17 mouse cellular contexts compared by ENCODE assay signal in the genomic region with DNA sequence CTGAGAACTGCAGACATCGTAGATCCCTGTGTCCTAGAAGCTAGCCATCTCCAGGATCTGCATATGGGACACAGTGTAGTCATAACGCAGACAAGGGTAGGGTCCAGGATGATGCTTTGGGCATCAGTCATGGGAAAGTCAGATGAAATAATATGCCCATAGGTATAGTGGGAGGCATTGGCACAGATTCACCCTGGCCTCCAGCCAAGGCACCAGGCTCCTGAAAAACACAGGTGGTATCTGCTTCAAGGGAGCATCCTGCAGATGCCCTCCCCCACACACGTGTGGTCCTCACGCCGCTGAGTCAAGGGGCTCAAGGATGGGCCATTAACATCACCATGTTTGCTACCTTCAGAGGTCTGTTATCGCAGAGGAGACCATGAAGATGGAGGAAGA. TPM values are rescaled to one million over a fixed set of nuclear protein-coding genes. Genes with fewer than 3 reads are reported as not detected.
DNase-seq lines count a peak whose midpoint lies in the region; ATAC-seq and TF ChIP-seq lines count a peak whose summit lies in the region.
"Had no signal": no experiment of that assay in that cellular context is flagged by ENCODE, and none has a peak within 500 bp of the region (broad histone marks: within the 10 kb centered on the region; RNA-seq: fewer than 3 reads in every experiment).

No protein-coding gene starts in this region.

- H3K9me3 ChIP-seq in stomach, embryonic 16.5 days (replicated peaks; ENCODE audit: control insufficient read depth, low read length), result no peaks in the 10 kb centered on the region
- no peaks in the 10 kb centered on the region for H3K9me3 ChIP-seq in stomach, postnatal 0 days (ENCODE audit: control insufficient read depth, low read length)
- H3K9me3 ChIP-seq: forebrain, embryonic 12.5 days; heart, embryonic 15.5 days had no signal

- H3K27ac ChIP-seq in cerebellum, adult 2 months (ENCODE audit: insufficient read depth, low read length), result no peak overlapping the region
- no peak overlapping the region for H3K27ac ChIP-seq in stomach, embryonic 16.5 days (ENCODE audit: low read length)
- H3K27ac ChIP-seq in stomach, postnatal 0 days (replicated peaks), result no peak overlapping the region
- H3K27ac ChIP-seq: embryonic facial prominence, embryonic 13.5 days; forebrain, embryonic 12.5 days; heart, adult 2 months; hindbrain, embryonic 10.5 days; hindbrain, embryonic 14.5 days had no signal

- H3K27me3 ChIP-seq in cerebellum, adult 2 months (ENCODE audit: control insufficient read depth, insufficient read depth, low read length), result no peaks in the 10 kb centered on the region
- H3K27me3 ChIP-seq in stomach, embryonic 16.5 days (ENCODE audit: control insufficient read depth, insufficient read depth, low read length), result no peaks in the 10 kb centered on the region
- no peaks in the 10 kb centered on the region for H3K27me3 ChIP-seq in stomach, postnatal 0 days (ENCODE audit: control insufficient read depth, insufficient read depth, low read length)
- H3K27me3 ChIP-seq: embryonic facial prominence, embryonic 13.5 days; forebrain, embryonic 12.5 days; heart, embryonic 15.5 days had no signal

- H3K4me1 ChIP-seq in cerebellum, adult 2 months (ENCODE audit: control insufficient read depth, insufficient read depth, low read length), result peaks cover 38% of the 10 kb centered on the region
- no peaks in the 10 kb centered on the region for H3K4me1 ChIP-seq in stomach, embryonic 16.5 days (ENCODE audit: control insufficient read depth, insufficient read depth, low read length)
- H3K4me1 ChIP-seq in stomach, postnatal 0 days (replicated peaks; ENCODE audit: control insufficient read depth, insufficient read depth), result no peaks in the 10 kb centered on the region
- H3K4me1 ChIP-seq: forebrain, embryonic 12.5 days; hindbrain, embryonic 10.5 days had no signal

- no peak for TF ChIP-seq CTCF in cerebellum, adult 2 months (IDR thresholded peaks at IDR 0.05; ENCODE audit: borderline replicate concordance, insufficient read depth, low read depth, low read length)
- no peak for TF ChIP-seq CTCF in stomach, postnatal 0 days (IDR thresholded peaks at IDR 0.05; ENCODE audit: low read depth)

- 0 out of 2 replicates have a peak, but pooled peaks have one; percentile 5 for ATAC-seq in stomach, embryonic 16.5 days (ENCODE audit: insufficient read depth, low FRiP score)
- ATAC-seq in stomach, postnatal 0 days (ENCODE audit: low FRiP score, low TSS enrichment), result no peak
- ATAC-seq: forebrain, embryonic 16.5 days had no signal

- H3K4me3 ChIP-seq in cerebellum, adult 2 months (replicated peaks; ENCODE audit: insufficient read depth, low read depth, low read length), result no peak overlapping the region
- no peak overlapping the region for H3K4me3 ChIP-seq in stomach, embryonic 16.5 days (replicated peaks; ENCODE audit: low read length)
- no peak overlapping the region for H3K4me3 ChIP-seq in stomach, postnatal 0 days (ENCODE audit: low read depth, low read length)
- H3K4me3 ChIP-seq: embryonic facial prominence, embryonic 13.5 days; forebrain, embryonic 12.5 days; heart, adult 2 months; heart, embryonic 15.5 days; hindbrain, embryonic 10.5 days had no signal

- TF ChIP-seq POLR2A in cerebellum, adult 2 months (IDR thresholded peaks at IDR 0.05; ENCODE audit: borderline replicate concordance, insufficient read depth, low read length), result no peak

- DNase-seq in cerebellum, postnatal 25 days, result peak; percentile 19 to 41
- DNase-seq in cerebellum, adult 2 months, result no peak
- peak; percentile 37 for DNase-seq in kidney, postnatal 10 days
- DNase-seq in kidney, postnatal 14 days, result no peak
- DNase-seq in stomach, postnatal 0 days (ENCODE audit: low spot score), result no peak
- DNase-seq: cerebellum, adult 8-10 months; gastrocnemius, postnatal 10 days; heart, adult 2 months; heart, postnatal 14 days had no signal

- WGBS in cerebellum, adult 2 months, result 70% methylated on average over 6 of the region's 6 CpGs
- 85% methylated on average over 6 of the region's 6 CpGs for WGBS in stomach, embryonic 16.5 days
- 86% methylated on average over 6 of the region's 6 CpGs for WGBS in stomach, postnatal 0 days

- no peaks in the 10 kb centered on the region for H3K36me3 ChIP-seq in stomach, embryonic 16.5 days (ENCODE audit: control insufficient read depth, insufficient read depth, low read length)
- no peaks in the 10 kb centered on the region for H3K36me3 ChIP-seq in stomach, postnatal 0 days (ENCODE audit: control insufficient read depth, insufficient read depth, low read length)
- H3K36me3 ChIP-seq: forebrain, embryonic 12.5 days; heart, embryonic 15.5 days; hindbrain, embryonic 10.5 days had no signal

- H3K9ac ChIP-seq in stomach, embryonic 16.5 days (ENCODE audit: low read length), result no peak overlapping the region
- no peak overlapping the region for H3K9ac ChIP-seq in stomach, postnatal 0 days (ENCODE audit: low read length)
- H3K9ac ChIP-seq: embryonic facial prominence, embryonic 13.5 days; forebrain, embryonic 12.5 days; heart, embryonic 15.5 days; hindbrain, embryonic 14.5 days had no signal

- no peak for TF ChIP-seq EP300 in stomach, postnatal 0 days (optimal IDR thresholded peaks at IDR 0.05)

- H3K4me2 ChIP-seq in stomach, embryonic 16.5 days (ENCODE audit: low read depth, low read length), result no peak overlapping the region
- H3K4me2 ChIP-seq in stomach, postnatal 0 days (replicated peaks; ENCODE audit: low read depth), result no peak overlapping the region
- H3K4me2 ChIP-seq: embryonic facial prominence, embryonic 13.5 days; forebrain, embryonic 12.5 days; heart, embryonic 11.5 days; heart, embryonic 15.5 days; hindbrain, embryonic 14.5 days had no signal

RNA-seq across cellular contexts. Expression of a gene that starts 39.4 kb away (rescaled TPM):
- 188 and 199 TPM in 2 replicates for polyA plus RNA-seq in cerebellum, adult 2 months (2012; rRNA removed)
- 5.5 and 6.1 TPM in 2 replicates for polyA plus RNA-seq in stomach, embryonic 16.5 days (2015; fragmentation: Nextera tagmentation; extraction: Ambion mirVana)
- polyA plus RNA-seq in stomach, postnatal 0 days (2015; fragmentation: Nextera tagmentation; extraction: Ambion mirVana), result 3.3 and 4.1 TPM in 2 replicates

Comparison
In these comparisons a context has a peak if more than half of its experiments do, and no peak if none do; other contexts are left out.
1. DNase-seq: peak in cerebellum, postnatal 25 days (2 of 2) and kidney, postnatal 10 days (single experiment); none in cerebellum, adult 2 months (0 of 2), kidney, postnatal 14 days (single experiment) and stomach, postnatal 0 days (single experiment).
2. RNA of a gene that starts 39.4 kb away (polyA plus RNA-seq): 188 to 199 TPM in cerebellum, adult 2 months; 5.5 to 6.1 TPM in stomach, embryonic 16.5 days and 3.3 to 4.1 TPM in stomach, postnatal 0 days; every median in the first group is over 10 times any median in the second.